Mouse (Mus musculus): ENCODE results near the gene Maz.

Gene Maz

GRCm38 (mm10) chr7:127026984-127027726, at the start of gene Maz:
TSS of gene Maz (minus strand) at chr7:127027037.
- DNase-seq, result peak; percentile 99

DNA sequence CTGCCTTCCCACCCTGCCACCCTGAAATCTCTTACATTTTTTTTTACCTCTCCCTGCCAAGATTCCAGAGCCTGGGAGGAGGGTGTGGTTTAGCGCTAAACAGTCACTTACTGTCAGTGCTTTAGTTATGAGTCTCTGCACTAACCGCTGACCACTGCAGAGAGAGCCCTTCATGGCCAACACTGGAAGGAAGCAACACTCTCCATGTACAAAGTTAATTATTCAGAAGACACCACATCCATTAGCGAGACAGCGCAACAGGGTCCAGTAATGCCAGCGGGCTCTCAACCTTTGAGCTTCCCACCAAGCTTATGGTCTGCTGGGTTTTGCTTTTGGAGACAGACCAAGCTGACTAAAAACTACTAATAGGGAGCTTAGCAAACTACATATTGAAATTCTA, 49.4 kb upstream of the Maz start:
- no peak for DNase-seq

DNA sequence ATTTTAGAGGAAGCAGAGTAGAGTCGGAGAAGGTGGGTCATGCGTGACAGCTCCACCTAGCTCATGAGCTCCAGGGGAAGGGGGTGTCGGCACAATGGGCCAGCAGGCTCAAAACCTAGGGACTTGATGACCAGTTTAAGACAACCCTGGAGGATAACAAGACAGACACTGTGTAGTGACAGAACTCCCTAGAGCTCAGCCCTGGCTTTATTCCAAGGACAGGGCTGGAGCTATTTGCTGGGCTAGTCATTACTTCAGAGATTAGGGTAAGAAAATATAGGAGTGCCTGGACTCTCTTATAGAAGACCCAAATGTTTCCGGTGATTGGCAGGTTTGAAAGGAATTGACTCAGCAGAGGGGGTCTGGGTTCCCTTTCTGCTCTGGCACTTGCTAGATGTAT, 46.4 kb upstream of the Maz start:
- DNase-seq, result no peak

- DNase-seq, result no peak
Measured at GRCm38 (mm10) chr7:127070871-127071413, 44.1 kb upstream of the Maz start.

DNA sequence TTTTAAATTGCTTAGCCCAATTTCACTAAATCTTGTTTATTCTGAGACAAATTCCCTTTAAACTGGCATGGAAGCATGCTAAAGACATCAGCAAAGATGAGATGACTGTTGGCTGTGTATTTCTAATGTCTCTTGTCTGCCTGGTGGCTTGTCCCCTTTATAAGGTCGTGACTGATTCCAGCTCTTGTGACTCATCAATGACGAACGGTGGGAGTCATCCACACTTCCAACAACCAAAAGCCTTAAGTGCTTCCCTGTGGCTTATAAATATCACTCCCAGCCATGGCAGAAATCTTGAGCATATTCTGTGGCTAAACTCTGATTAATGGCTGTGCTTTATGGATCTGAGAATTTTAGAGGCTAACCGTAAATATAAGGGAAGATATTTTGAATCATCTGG, 39.5 kb upstream of the Maz start:
- DNase-seq, result no peak

GRCm38 (mm10) chr7:127065538-127065937, 38.7 kb upstream of the Maz start:
- DNase-seq, result no peak

- DNase-seq, result peak; percentile 34
Measured at GRCm38 (mm10) chr7:127055026-127055585, 28.3 kb upstream of the Maz start.

GRCm38 (mm10) chr7:127041851-127042672, 15.2 kb upstream of the Maz start, which contains the start of gene Kif22:
TSS of gene Kif22 (minus strand) at chr7:127042471.
- DNase-seq, result peak; percentile 87

- no peak for DNase-seq
Measured at GRCm38 (mm10) chr7:127031244-127031643, 4.4 kb upstream of the Maz start.

DNA sequence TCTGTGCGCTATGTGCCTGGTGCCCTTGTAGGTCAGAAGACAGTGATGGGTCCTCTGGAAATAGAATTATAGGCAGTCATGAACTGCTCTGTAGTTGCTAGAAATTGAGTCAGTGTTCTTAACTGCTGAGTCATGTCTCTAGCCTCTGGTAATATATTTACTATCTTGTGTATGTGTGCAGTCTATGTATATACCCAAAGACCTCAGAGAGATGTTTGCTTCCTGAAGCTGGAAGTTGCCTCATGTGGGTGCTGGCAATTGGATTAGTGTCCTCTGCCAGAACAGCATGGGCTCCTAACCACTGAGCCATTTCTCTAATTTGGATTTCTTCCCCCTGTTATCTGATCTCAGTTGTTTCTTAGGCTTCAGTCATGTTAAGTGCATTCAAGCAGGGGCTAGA, 3.3 kb upstream of the Maz start:
- DNase-seq, result no peak

GRCm38 (mm10) chr7:127027885-127028284, 1.0 kb upstream of the Maz start:
- DNase-seq, result no peak

- DNase-seq, result no peak
Measured at GRCm38 (mm10) chr7:127026616-127026983, 237 bp downstream of the Maz start.

- no peak for DNase-seq
Measured at GRCm38 (mm10) chr7:127026161-127026600, 656 bp downstream of the Maz start.

DNA sequence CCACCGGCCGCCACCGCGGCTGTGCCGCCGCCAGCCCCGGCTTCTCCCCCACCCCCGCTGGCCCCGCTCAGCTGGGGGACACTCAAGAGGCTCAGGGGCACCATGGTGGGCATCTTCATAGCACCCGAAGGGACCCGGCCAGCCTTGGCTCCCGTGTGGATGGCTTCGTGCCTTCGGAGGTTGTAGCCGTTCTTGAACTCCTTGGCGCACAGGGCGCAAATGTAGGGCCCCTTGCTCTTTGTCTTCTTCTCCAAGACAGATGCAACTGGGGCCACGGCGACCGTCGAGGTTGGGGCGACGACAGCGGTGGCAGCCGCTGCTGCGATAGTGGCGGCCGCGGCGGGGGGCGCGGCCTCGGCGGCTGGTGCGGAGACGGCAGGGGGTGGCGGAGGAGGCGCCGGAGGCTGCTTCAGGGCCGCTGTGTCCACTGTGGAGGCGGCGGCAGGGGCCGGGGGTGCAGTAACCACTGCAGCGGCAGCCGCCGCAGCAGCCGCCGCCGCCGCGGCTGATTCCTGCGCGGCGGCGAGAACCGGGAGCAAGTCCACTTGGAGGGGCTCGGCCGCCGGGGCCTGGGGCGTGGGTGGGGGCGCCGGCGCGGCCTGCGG, 1.2 kb downstream of the Maz start:
- DNase-seq, result no peak

- peak; percentile 85 for DNase-seq
Measured at GRCm38 (mm10) chr7:127024755-127025555, 1.9 kb downstream of the Maz start.

- DNase-seq, result no peak
Measured at GRCm38 (mm10) chr7:127023896-127024690, 2.7 kb downstream of the Maz start.

- DNase-seq, result no peak
Measured at GRCm38 (mm10) chr7:127023272-127023691, 3.6 kb downstream of the Maz start.

GRCm38 (mm10) chr7:127022528-127023271, 4.1 kb downstream of the Maz start:
- DNase-seq, result no peak

GRCm38 (mm10) chr7:127021563-127022527, 5.0 kb downstream of the Maz start:
- no peak for DNase-seq

Measured in right cerebral cortex, postnatal 25 days (tissue).